Mouse (Mus musculus): ENCODE data around the gene Cer1. TPM values are rescaled to one million over a fixed set of nuclear protein-coding genes. Genes with fewer than 3 reads are reported as not detected.

Cer1 gene
- total and polyA plus RNA-seq, 3 experiments, result not detected

DNA sequence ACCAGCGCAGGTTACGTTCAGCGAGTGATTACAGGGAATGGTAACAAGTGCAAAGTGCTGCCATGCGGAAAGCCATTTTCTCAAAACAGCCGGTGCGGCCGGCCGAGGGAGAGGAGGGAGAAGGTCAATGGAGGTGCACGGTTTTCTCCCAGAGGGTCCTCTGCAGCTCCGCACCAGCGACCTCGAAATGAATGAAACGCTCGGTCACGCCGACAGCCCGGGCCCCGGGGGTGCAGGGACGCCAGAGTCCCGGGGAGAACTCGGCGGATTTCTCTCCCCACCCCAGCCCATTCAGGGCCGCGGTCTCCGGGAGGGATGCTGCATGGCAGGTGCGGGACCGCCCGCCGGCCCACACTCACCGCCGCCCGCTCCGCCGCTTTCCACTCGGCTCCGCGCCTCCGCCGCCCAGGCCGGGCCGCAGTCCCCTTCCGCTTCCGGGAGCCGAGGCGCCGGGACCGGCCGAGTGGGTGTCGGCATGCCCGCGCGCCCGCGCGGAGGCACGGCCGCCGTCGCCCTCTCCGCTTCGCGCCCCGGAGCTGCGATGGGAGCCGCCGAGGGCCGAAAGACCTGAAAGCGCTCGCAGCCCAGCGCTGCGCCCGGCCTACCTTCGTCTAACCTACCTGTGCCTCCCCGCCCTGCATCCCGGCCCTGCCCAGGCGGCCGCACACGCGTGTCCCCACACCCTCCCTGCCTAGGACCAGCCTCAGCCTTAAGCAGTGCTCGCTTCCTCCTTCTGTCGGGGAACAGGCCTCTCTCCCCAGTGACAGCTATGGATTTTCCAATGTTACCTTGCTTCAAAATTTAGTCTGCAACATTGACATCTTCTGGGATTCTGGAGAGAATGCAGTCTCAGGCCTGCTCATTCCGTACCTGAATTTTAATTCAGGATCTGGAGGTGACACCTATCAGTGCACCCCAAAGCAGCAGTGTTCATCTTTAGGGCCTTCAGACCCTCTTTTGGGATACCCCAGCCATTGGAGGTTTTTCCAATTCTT is 25.5 kb downstream of the Cer1 start, which contains the start of gene Zdhhc21 (continued):
- no peak for TF ChIP-seq MEF2A (IDR thresholded peaks at IDR 0.05; ENCODE audit: extremely low read depth, insufficient replicate concordance, low read depth, low read length, poor library complexity, severe bottlenecking)
- TF ChIP-seq TCF12 (IDR thresholded peaks at IDR 0.05; ENCODE audit: low read depth, low read length), result 0 out of 2 replicates have a peak, but pooled peaks have one; percentile 21
- TF ChIP-seq GABPA (IDR thresholded peaks at IDR 0.05; ENCODE audit: low read depth, low read length), result no peak
- TF ChIP-seq USF1 (IDR thresholded peaks at IDR 0.05; ENCODE audit: low read depth, low read length), result no peak
- no peak for TF ChIP-seq MYB (IDR thresholded peaks at IDR 0.05; ENCODE audit: low read depth, low read length)
- no peak for TF ChIP-seq CTCF (IDR thresholded peaks at IDR 0.05 in 2 of 3, conservative IDR thresholded peaks at IDR 0.05 in 1 of 3; ENCODE audit: control insufficient read depth in 1 of 3, insufficient read depth in 1 of 3, low read depth in 2 of 3, low read length in 3 of 3, poor library complexity in 1 of 3, severe bottlenecking in 1 of 3)
- peak; percentile 25; the same call in 1 of the 2 replicates for TF ChIP-seq NRF1 (IDR thresholded peaks at IDR 0.05; ENCODE audit: insufficient read depth, low read depth, low read length, poor library complexity, severe bottlenecking)
- TF ChIP-seq EP300 (IDR thresholded peaks at IDR 0.05; ENCODE audit: low read depth in 1 of 2, low read length in 2 of 2), result peak in 1 of 2 experiments; percentile 14; a peak in 1 of 4 replicates
- no peak for TF ChIP-seq POLR2AphosphoS5 (IDR thresholded peaks at IDR 0.05; ENCODE audit: borderline replicate concordance, low read depth, low read length)
- TF ChIP-seq MXI1 (IDR thresholded peaks at IDR 0.05; ENCODE audit: low read depth, low read length), result peak; percentile 35
- no peak for TF ChIP-seq SMC3 (IDR thresholded peaks at IDR 0.05; ENCODE audit: low read depth, low read length)
- peak; percentile 56 to 79; a peak in 3 of 4 replicates for TF ChIP-seq POLR2A (IDR thresholded peaks at IDR 0.05; ENCODE audit: control insufficient read depth in 1 of 2, insufficient read depth in 1 of 2, low read depth in 1 of 2, low read length in 2 of 2, poor library complexity in 1 of 2)
- no peak for TF ChIP-seq ZNF384 (IDR thresholded peaks at IDR 0.05; ENCODE audit: low read depth, low read length)
- no peak for TF ChIP-seq ZKSCAN1 (IDR thresholded peaks at IDR 0.05; ENCODE audit: low read depth, low read length)
- no peak for TF ChIP-seq ZC3H11A (IDR thresholded peaks at IDR 0.05; ENCODE audit: low read depth, low read length)

DNA sequence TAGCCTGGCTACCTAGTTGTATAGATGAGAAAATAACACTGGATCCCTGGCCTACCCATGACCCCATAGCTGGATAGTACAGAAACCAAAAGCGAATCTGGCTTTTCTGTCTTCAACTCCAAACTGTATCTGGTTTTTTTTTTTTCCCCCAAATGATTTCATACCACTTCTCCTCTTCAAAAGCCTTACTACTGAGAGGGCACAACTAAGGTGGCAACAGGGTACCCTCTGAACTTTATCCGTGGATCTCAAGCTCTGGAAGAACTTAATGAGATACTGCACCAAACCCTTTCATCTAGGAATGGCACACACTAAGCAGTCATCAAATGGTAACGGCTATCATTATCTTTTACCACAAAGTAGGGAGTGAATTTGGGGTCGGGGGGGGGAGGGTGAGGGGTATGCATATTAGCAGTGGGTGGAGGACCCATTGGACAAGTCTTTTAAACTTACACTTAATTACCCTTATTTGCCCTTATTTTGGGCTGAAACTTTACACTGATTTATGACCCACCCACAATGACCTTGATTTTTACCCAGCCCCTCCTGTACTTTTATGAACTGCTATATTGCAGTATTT is 26.4 kb downstream of the Cer1 start:
- peak overlapping the region; percentile 82 for H3K9ac ChIP-seq (ENCODE audit: control insufficient read depth, low read depth, low read length, poor library complexity, severe bottlenecking)
- TF ChIP-seq SIN3A (IDR thresholded peaks at IDR 0.05; ENCODE audit: low read length), result no peak
- no peak for DNase-seq (ENCODE audit: low read depth, low spot score)
- H3K27ac ChIP-seq (ENCODE audit: control insufficient read depth, low read depth, low read length), result no peak overlapping the region; the same call in 1 of the 2 replicates
- H3K4me1 ChIP-seq (ENCODE audit: control insufficient read depth in 1 of 2, insufficient read depth in 2 of 2, low read length in 2 of 2), result peaks cover 4 to 8% of the 10 kb centered on the region in 2 experiments; a peak in 2 of 4 replicates
- no peaks in the 10 kb centered on the region for H3K27me3 ChIP-seq (ENCODE audit: control insufficient read depth in 1 of 2, insufficient read depth in 2 of 2, low read length in 2 of 2)
- H3K36me3 ChIP-seq (ENCODE audit: control insufficient read depth in 1 of 2, insufficient read depth in 2 of 2, low read length in 2 of 2), result peaks cover 0 to 14% of the 10 kb centered on the region in 2 experiments; a peak in 2 of 4 replicates
- H3K79me2 ChIP-seq (ENCODE audit: control insufficient read depth, insufficient read depth, low read length, poor library complexity), result peaks cover 7% of the 10 kb centered on the region; the same call in 1 of the 2 replicates
- peak overlapping the region; percentile 73 to 96 for H3K4me3 ChIP-seq (ENCODE audit: control insufficient read depth in 1 of 2, insufficient read depth in 1 of 2, low read depth in 2 of 2, low read length in 2 of 2)
- H3K9me3 ChIP-seq (replicated peaks; ENCODE audit: insufficient read depth, low read length), result no peaks in the 10 kb centered on the region
